Mouse (Mus musculus) left cerebral cortex, postnatal 25 days (tissue): ENCODE data around the gene 2610528J11Rik. TPM values are rescaled to one million over a fixed set of nuclear protein-coding genes. Genes with fewer than 3 reads are reported as not detected.

ENCODE experiments used
- total RNA-seq, 2 experiments: library from RNA; stranded (reverse); gene quantifications; 2 replicates each; pipeline ENCODE4 v1.2.3; 2021

Gene 2610528J11Rik
- total RNA-seq, 2 experiments from 2014 or later = not detected

Other genes starting within 250 kb of the 2610528J11Rik start
- gene Ptprf, start 235.6 kb upstream of the 2610528J11Rik start, total RNA-seq = 100 to 1,000 TPM; 134 to 135 TPM
- gene Szt2, start 117.7 kb upstream of the 2610528J11Rik start, total RNA-seq = 10 to 100 TPM; 30.6 to 43.8 TPM
- 10 to 100 TPM; 58.8 to 63.1 TPM for gene Med8, start 117.7 kb upstream of the 2610528J11Rik start, total RNA-seq
- 10 to 100 TPM; 23.3 to 28.6 TPM for gene Elovl1, start 98.9 kb upstream of the 2610528J11Rik start, total RNA-seq
- 1 to 10 TPM; 1.5 to 1.6 TPM for gene Cdc20, start 89.6 kb upstream of the 2610528J11Rik start, total RNA-seq
- gene Mpl, start 69.5 kb upstream of the 2610528J11Rik start, total RNA-seq = 1 to 10 TPM; 1.6 to 2.3 TPM
- 1 to 10 TPM; 8.2 to 9.5 TPM for gene Tie1, start 36.9 kb upstream of the 2610528J11Rik start, total RNA-seq
- gene Tmem125, start 17.0 kb downstream of the 2610528J11Rik start, total RNA-seq = 1 to 10 TPM; 7.3 to 9.9 TPM
- gene Cfap57, start 93.8 kb downstream of the 2610528J11Rik start, total RNA-seq = under 1 TPM; 0.76 to 0.99 TPM
- gene Ebna1bp2, start 93.8 kb downstream of the 2610528J11Rik start, total RNA-seq = 10 to 100 TPM; 55.4 to 58.0 TPM
- not detected for gene Olfr62, start 132.0 kb downstream of the 2610528J11Rik start, total RNA-seq
- gene Olfr1342, start 165.8 kb downstream of the 2610528J11Rik start, total RNA-seq = not detected
- gene Olfr1341, start 176.5 kb downstream of the 2610528J11Rik start, total RNA-seq = not detected
- gene Olfr1340, start 193.1 kb downstream of the 2610528J11Rik start, total RNA-seq = not detected
- not detected for gene Olfr1339, start 205.2 kb downstream of the 2610528J11Rik start, total RNA-seq
- gene Olfr1338, start 231.7 kb downstream of the 2610528J11Rik start, total RNA-seq = not detected